Mouse (Mus musculus) kidney, embryonic 14.5 days (tissue): ENCODE data around the gene Dcst2. TPM values are rescaled to one million over a fixed set of nuclear protein-coding genes. Genes with fewer than 3 reads are reported as not detected.
A peak's percentile ranks its signal among the peaks of the same experiment; 100 is the strongest.

Experiments
- ATAC-seq: fragments of 200-750 bp; cut with Nextera tagmentation; 2 replicates; pipeline ENCODE4 v1.8.0; 2017; ENCODE audit warnings: moderate number of reproducible peaks, mild to moderate bottlenecking, moderate TSS enrichment, moderate library complexity; ENCODE audit not compliant: low FRiP score, low TSS enrichment
- H3K27ac ChIP-seq: fragments of 300-500 bp; sonication (generic); 2 replicates; pipeline ENCODE4 v1.5.1; 2014; ENCODE audit warnings: low read depth, mild to moderate bottlenecking, low read length, moderate library complexity, mixed read lengths
- H3K27me3 ChIP-seq: fragments of 300-500 bp; sonication (generic); 2 replicates; pipeline ENCODE4 v1.6.1; 2014; ENCODE audit warnings: mild to moderate bottlenecking, low read length; ENCODE audit not compliant: control insufficient read depth, insufficient read depth
- H3K36me3 ChIP-seq: fragments of 300-500 bp; sonication (generic); 2 replicates; pipeline ENCODE4 v1.6.1; 2014; ENCODE audit warnings: low read length, mixed read lengths; ENCODE audit not compliant: control insufficient read depth, insufficient read depth
- H3K4me1 ChIP-seq: fragments of 300-500 bp; sonication (generic); 2 replicates; pipeline ENCODE4 v1.6.1; 2014; ENCODE audit warnings: low read length, mixed read lengths; ENCODE audit not compliant: control insufficient read depth, insufficient read depth
- H3K4me2 ChIP-seq: fragments of 300-500 bp; sonication (generic); replicated peaks from 2 replicates; pipeline ENCODE4 v1.6.1; 2014; ENCODE audit warnings: low read depth, mild to moderate bottlenecking, low read length
- H3K4me3 ChIP-seq: fragments of 300-500 bp; sonication (generic); 2 replicates; pipeline ENCODE4 v1.5.1; 2014; ENCODE audit warnings: mild to moderate bottlenecking, low read length
- H3K9ac ChIP-seq: fragments of 300-500 bp; sonication (generic); 2 replicates; pipeline ENCODE4 v1.6.1; 2014; ENCODE audit warnings: low read depth, mild to moderate bottlenecking, low read length, moderate library complexity
- H3K9me3 ChIP-seq: fragments of 300-500 bp; sonication (generic); 2 replicates; pipeline ENCODE4 v1.6.1; 2016; ENCODE audit warnings: low read length; ENCODE audit not compliant: control insufficient read depth
- WGBS: fragments of 180-500 bp; shearing (Covaris S2); extraction: QIAGEN DNeasy Blood & Tissue Kit; methylation state at CpG from one replicate; pipeline ENCODE4 v1.1.7; 2014; 5-methylcytosine and 5-hydroxymethylcytosine counted together
- polyA plus RNA-seq: library from polyadenylated mRNA; unstranded; fragments of >200 nt; fragmentation: Nextera tagmentation; extraction: Ambion mirVana; gene quantifications from 2 replicates; pipeline ENCODE4 v1.2.1, GENCODE M21; 2014

Gene Dcst2
- 0.18 and 0.30 TPM in 2 replicates for polyA plus RNA-seq

- no peaks in the 10 kb centered on the region for H3K27me3 ChIP-seq
- no peak within 1 kb of the TSS for H3K9ac ChIP-seq
- H3K4me3 ChIP-seq = no peak within 1 kb of the TSS
- H3K36me3 ChIP-seq = no peaks in the 10 kb centered on the region
- no peaks in the 10 kb centered on the region for H3K9me3 ChIP-seq
- no peak within 1 kb of the TSS for H3K4me2 ChIP-seq
- no peak within 1 kb of the TSS for H3K27ac ChIP-seq
- H3K4me1 ChIP-seq = 0 out of 2 replicates have a peak, but pooled peaks cover 4% of the 10 kb centered on the region
- no peak for ATAC-seq
- 86% methylated on average over 7 of the region's 7 CpGs for whole genome bisulfite sequencing
Observed at GRCm38 (mm10) chr3:89361675-89362074, at the start of gene Dcst2. TSS of gene Dcst2 (plus strand) at chr3:89361975.

DNA sequence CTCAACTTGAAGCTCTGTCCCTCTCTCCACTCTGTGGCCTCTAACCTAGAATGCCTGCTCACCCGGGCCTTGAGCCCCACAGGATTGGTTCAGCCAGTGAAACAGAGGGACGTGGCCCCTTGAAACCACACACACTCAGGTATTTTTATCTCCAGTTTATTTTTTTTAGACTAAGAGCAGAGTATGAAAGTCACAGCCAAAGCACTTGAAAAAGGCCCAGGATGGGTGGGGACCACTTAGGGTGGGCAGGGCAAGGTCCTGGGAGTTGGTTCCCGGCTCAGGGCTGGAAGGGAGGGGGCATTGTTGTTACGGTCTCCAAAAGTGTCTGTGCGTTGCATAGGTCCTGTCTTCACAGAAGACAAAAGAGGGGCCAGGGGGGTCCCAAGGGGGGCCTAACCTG is 47.4 kb upstream of the Dcst2 start:
- H3K4me1 ChIP-seq = peaks cover 33% of the 10 kb centered on the region
- peaks cover 14% of the 10 kb centered on the region for H3K27me3 ChIP-seq
- no peak overlapping the region for H3K4me3 ChIP-seq
- H3K9ac ChIP-seq = no peak overlapping the region
- WGBS = 74% methylated on average over 5 of the region's 5 CpGs
- H3K9me3 ChIP-seq = no peaks in the 10 kb centered on the region
- no peaks in the 10 kb centered on the region for H3K36me3 ChIP-seq
- H3K27ac ChIP-seq = no peak overlapping the region
- ATAC-seq = no peak
- no peak overlapping the region for H3K4me2 ChIP-seq

DNA sequence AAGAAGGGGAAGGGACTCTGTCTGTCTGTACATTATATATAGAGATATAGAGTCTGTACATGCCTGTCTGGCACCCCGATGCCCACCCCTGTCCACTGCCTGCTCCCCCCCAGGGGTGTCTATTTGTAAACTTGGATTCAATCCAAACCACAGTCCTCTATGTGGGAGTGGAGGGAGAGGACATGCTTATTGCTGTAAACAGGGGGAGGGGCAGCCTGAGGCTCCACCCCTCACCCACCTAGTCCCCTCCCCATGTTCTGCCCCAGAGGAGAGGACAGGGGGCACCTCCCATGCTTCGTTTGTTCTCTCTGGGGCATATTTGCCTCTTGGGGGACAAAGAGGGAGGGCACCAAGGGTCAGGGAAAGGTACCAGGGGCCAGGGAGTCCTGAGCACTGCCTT is 47.0 kb upstream of the Dcst2 start:
- Histone ChIP-seq H3K4me2 (peak overlapping the region; percentile 61; the same call in 1 of the 2 replicates), H3K9ac (peak overlapping the region; percentile 60; the same call in 1 of the 2 replicates), H3K9me3 (no peaks in the 10 kb centered on the region), H3K27ac (no peak overlapping the region), H3K4me1 (peaks cover 37% of the 10 kb centered on the region), H3K4me3 (peak overlapping the region; percentile 33; the same call in 1 of the 2 replicates), H3K36me3 (no peaks in the 10 kb centered on the region), H3K27me3 (peaks cover 17% of the 10 kb centered on the region)
- no peak for ATAC-seq
- WGBS = 41% methylated on average over 2 of the region's 2 CpGs

DNA sequence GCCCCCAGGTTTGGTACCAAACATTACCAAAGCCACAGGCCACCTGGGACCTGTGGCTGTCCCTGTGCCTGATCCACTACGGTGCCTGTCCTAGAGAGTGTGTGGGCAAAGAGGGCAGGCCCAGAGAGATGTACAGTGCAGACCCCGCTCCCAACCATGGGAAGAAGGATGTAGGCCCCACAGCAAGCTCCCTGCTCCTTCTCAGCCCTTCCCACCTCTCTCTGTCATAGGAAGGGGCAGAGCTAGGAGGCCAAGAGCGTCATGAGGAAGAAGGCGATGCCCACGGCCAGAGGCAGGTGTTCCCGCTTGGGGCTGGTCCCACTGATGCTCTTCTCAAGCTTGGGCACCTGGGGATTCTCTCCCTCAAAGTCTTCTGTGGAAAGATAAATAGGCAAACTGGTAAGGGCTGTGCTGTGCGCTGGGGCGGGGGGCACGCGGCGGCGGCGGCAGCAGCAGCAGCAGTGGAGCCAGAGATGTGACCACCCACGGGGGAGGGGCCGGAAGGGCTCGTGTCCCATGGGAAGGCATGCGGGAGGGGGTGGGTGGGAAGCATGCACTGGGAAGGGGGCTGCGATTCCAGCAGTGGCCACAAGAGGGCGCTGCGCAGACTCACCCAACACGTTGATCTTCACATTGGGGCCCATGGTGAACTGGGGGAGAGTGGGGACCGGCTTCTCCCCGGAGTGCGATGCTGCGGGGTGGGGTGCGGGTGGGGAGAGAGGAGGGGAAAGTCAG is 46.4 kb upstream of the Dcst2 start:
- Histone ChIP-seq H3K27me3 (peaks cover 23% of the 10 kb centered on the region), H3K4me1 (peaks cover 43% of the 10 kb centered on the region), H3K4me2 (peak overlapping the region; percentile 61), H3K9ac (peak overlapping the region; percentile 60), H3K27ac (no peak overlapping the region), H3K36me3 (no peaks in the 10 kb centered on the region), H3K4me3 (peak overlapping the region; percentile 33), H3K9me3 (no peaks in the 10 kb centered on the region)
- ATAC-seq = peak; percentile 24
- 9% methylated on average over 21 of the region's 26 CpGs for WGBS

DNA sequence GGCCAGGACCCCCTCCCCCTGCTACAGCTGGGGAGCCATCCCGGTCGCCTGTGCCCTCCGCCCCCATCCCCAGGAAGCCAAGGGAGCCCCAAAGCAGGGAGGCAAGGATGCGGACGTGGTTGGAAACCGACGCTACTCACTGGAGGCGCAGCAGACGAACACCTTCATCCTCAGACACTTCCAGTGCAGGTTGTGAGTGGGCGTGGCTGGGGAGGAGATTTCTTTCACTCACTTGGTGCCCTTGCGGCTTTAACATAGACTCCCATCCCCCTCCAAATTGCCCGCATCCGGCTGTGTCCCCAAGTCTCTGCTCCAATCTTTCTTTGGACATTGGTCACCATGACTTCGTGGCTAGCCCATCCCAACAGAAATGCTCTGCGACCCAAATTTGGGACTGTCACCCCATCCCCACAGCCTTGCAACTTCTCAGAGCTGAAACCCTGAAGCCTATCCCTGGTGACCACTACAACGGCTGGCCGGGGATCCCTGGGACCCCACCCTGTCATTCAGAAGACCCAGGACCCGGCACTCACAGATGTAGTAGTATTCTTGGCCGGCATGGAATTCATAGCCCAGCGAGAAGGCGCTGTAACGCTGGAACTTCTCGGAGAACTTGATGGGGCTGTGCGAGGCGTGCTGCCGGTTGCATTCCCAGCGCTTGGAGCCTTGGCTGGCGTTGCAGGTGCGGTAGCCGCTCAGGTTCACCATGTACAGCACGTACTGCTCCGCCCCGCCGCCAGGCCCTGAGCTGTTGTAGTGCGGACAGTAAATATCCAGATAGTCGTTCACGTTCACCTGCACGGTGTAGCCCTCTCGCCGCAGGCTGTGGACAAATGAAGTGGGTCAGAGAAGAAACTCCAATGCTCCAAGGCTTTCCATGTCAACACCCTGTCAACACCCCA is 45.6 kb upstream of the Dcst2 start:
- Histone ChIP-seq H3K36me3 (no peaks in the 10 kb centered on the region), H3K9ac (peak overlapping the region; percentile 29; the same call in 1 of the 2 replicates), H3K27ac (no peak overlapping the region), H3K4me1 (peaks cover 49% of the 10 kb centered on the region), H3K4me3 (peak overlapping the region; percentile 33), H3K9me3 (no peaks in the 10 kb centered on the region), H3K4me2 (peak overlapping the region; percentile 61), H3K27me3 (peaks cover 28% of the 10 kb centered on the region)
- WGBS = 16% methylated on average over 40 of the region's 40 CpGs
- peak; percentile 12; the same call in 1 of the 2 replicates for ATAC-seq

GRCm38 (mm10) chr3:89316833-89317232 is 44.9 kb upstream of the Dcst2 start:
- H3K27ac ChIP-seq = no peak overlapping the region
- H3K9me3 ChIP-seq = no peaks in the 10 kb centered on the region
- H3K4me1 ChIP-seq = peaks cover 56% of the 10 kb centered on the region
- peaks cover 32% of the 10 kb centered on the region for H3K27me3 ChIP-seq
- H3K4me2 ChIP-seq = peak overlapping the region; percentile 61; the same call in 1 of the 2 replicates
- no peak overlapping the region for H3K9ac ChIP-seq
- peak; percentile 40; the same call in 1 of the 2 replicates for ATAC-seq
- no peak overlapping the region for H3K4me3 ChIP-seq
- no peaks in the 10 kb centered on the region for H3K36me3 ChIP-seq
- WGBS = 0% methylated on average over 4 of the region's 4 CpGs

DNA sequence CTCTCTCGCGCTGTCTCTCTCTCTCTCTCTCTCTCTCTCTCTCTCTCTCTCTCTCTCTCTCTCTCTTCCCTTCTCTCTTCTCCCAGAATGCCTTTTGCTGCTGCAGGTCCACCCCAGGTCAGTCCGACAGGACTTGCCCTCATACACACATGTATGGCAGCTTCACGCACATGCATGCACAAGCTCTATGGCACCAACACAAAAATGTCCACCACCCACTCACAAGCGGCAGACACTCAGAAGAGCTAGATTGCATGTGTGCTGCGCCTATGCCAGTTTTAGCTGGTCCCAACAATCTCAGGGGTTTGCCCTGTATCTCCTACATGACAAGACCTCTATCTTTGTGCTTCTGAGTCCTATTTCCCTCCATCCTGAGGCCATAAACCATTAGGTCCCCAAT is 44.5 kb upstream of the Dcst2 start:
- no peak overlapping the region for H3K9ac ChIP-seq
- H3K4me2 ChIP-seq = no peak overlapping the region
- no peak overlapping the region for H3K4me3 ChIP-seq
- ATAC-seq = no peak
- no peaks in the 10 kb centered on the region for H3K36me3 ChIP-seq
- H3K9me3 ChIP-seq = no peaks in the 10 kb centered on the region
- 64% methylated on average over 6 of the region's 6 CpGs for WGBS
- H3K27ac ChIP-seq = no peak overlapping the region
- peaks cover 32% of the 10 kb centered on the region for H3K27me3 ChIP-seq
- peaks cover 59% of the 10 kb centered on the region for H3K4me1 ChIP-seq

DNA sequence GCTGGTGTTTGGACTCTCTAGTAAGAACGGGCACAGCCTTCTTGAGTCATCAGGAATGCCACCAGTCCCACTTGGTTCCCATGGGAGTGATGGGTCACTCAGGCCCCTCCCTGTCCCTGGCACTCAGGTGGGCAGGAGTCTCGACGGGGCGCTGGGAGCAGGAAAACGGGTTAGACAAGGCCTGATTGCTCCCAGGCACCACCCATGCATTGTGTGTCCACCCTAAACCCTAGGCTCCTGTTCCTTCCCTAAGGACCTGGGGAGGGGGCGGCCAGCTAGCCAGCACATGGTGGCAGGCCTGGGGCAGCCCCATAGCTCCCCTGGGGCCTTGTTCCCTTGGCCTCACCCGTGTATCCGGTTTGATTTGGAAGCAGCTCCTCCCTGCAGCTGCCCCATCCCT is 43.5 kb upstream of the Dcst2 start:
- H3K4me1 ChIP-seq = peaks cover 62% of the 10 kb centered on the region
- H3K36me3 ChIP-seq = no peaks in the 10 kb centered on the region
- no peak overlapping the region for H3K4me2 ChIP-seq
- no peaks in the 10 kb centered on the region for H3K9me3 ChIP-seq
- no peak overlapping the region for H3K9ac ChIP-seq
- peaks cover 35% of the 10 kb centered on the region for H3K27me3 ChIP-seq
- WGBS = 75% methylated on average over 8 of the region's 8 CpGs
- H3K27ac ChIP-seq = no peak overlapping the region
- ATAC-seq = no peak
- no peak overlapping the region for H3K4me3 ChIP-seq
